Mouse (Mus musculus): ENCODE measurements around the gene Gm43064. TPM values are rescaled to one million over a fixed set of nuclear protein-coding genes. Genes with fewer than 3 reads are reported as not detected.

Gene Gm43064
- not detected for polyA plus RNA-seq (2014; fragmentation: Illumina TruSeq; extraction: RNeasy Lipid Tissue Mini Kit (QIAGEN cat#74804); ENCODE audit: low read depth, low replicate concordance)

GRCm38 (mm10) chr3:103808891-103809798 lies at the start of gene Gm43064, which contains the start of the genes Dclre1b and Ap4b1:
TSS of gene Gm43064 (plus strand) at chr3:103809573.
TSS of gene Dclre1b (minus strand) at chr3:103809444.
TSS of gene Ap4b1 (plus strand) at chr3:103809520.

DNA sequence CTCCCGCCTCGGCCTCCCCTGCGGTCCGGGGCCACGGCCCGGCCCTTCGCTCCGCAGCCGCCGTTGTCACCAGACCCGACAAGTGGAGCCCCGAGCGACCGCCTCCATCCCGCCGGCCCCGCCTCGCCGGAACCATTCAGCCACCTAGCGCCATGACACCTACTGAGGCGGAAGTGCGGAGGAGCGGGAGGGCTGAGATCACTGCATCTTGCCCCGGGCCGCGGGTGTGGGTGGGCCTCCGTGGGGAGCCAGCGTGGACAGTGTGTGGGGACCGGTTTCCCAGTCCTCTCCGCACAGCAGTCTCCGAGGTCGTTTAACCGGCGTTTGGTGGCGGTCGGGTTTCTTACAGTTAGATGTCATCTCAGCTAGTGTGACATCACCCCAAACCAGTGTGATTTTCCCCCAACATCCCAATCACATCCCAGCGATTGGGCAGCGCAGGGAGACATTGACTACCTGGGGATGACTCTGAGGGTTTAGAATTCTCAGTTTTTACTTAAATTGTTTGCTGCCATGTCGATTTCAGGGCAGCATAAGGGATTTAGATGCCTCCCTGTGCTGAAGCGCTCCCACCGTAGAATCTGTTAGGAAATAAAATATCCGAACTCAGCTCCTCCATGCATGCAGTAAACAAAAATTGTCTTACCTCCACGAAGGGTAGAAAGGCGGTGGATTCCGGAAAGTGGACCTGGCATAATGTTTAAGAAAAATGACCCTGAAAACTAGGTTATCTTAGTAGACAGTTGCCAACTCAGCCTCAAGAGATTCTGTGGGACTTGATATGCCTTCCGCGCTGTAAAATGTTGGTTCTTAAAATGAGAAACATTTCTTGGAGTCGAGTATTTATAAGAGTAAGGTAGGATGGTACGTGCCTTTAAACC lies 17.9 kb upstream of the Gm43064 start, which contains the start of gene Hipk1:
TSS of gene Hipk1 (minus strand) at position 334 of the 881 bp plus-strand sequence.

DNA sequence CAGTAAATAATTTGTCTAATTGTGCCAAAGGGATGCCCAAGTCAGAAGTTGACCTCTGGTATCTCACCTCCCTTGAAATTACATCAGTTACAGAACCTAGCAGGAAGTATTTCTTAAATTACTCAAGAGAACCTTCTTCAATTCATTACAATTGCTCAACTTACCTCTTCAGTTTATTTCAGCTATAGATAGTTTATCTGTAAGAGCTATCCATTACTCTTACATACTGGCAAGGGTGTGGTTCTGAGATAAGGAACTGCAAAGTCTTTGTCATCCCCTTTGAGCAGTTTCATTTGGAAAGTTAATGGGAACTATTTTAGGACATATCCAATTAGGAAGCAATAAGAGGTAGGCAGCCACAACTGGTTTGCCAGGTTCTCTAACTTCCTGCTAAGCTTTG lies 23.1 kb downstream of the Gm43064 start, which contains the start of gene Bcl2l15:
TSS of gene Bcl2l15 (plus strand) at position 176 of the 400 bp plus-strand sequence.

DNA sequence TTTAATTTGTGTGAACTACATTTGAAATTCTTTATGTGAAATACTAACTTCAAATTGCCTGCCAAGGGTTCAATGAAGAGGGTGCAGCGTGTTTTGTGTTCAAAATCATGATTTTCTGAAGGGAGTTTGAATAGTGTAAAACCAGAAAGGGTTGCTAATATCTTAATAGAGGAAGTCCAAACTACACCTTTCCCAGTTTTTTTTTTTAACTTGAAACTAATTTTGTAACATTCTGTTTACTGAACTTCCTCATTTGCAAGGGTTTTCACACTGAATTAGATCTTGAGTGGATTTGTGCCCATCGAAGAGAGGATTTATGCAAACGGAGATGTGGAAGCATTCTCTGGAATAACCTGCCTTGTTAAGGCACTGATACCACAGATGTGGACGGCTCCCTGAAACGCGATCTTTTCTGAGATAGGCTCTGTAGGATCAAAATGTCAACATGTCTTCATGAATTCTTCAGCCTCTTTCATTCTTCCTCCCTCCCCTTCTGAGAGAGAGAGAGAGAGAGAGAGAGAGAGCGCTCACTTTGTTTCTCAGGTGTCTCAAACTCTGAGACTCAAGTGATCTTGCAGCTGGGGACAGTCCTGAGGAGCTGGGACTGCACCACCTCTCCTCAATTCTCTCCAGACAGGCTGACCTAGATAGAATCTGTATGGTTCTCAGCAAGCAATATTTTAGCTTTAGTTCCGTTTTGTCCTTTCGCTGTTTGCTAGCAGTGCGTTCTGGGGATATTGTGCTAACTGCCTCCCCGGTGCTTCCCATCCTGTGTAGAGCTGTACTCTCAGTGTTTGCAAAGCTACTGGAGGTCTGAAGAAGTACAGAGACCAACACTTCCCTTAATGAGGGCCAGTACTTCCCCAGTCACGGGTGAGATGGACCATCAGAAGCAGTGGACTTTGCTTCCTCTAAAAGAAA lies 49.8 kb downstream of the Gm43064 start, which contains the start of gene Ptpn22:
TSS of gene Ptpn22 (plus strand) at position 915 of the 921 bp plus-strand sequence.

Other genes with a start within 250 kb of the Gm43064 start
- gene Syt6, start 234.3 kb upstream of the Gm43064 start, polyA plus RNA-seq (2014; fragmentation: Illumina TruSeq; extraction: RNeasy Lipid Tissue Mini Kit (QIAGEN cat#74804); ENCODE audit: low read depth, low replicate concordance), result not detected
- not detected for gene Atg4a-ps, start 163.5 kb upstream of the Gm43064 start, polyA plus RNA-seq (2014; fragmentation: Illumina TruSeq; extraction: RNeasy Lipid Tissue Mini Kit (QIAGEN cat#74804); ENCODE audit: low read depth, low replicate concordance)
- 1.2 TPM for gene Olfml3, start 71.6 kb upstream of the Gm43064 start, polyA plus RNA-seq (2014; fragmentation: Illumina TruSeq; extraction: RNeasy Lipid Tissue Mini Kit (QIAGEN cat#74804); ENCODE audit: low read depth, low replicate concordance)
- gene Gm10964, start 70.2 kb upstream of the Gm43064 start, polyA plus RNA-seq (2014; fragmentation: Illumina TruSeq; extraction: RNeasy Lipid Tissue Mini Kit (QIAGEN cat#74804); ENCODE audit: low read depth, low replicate concordance), result not detected
- gene Hipk1, start 18.0 kb upstream of the Gm43064 start, polyA plus RNA-seq (2014; fragmentation: Illumina TruSeq; extraction: RNeasy Lipid Tissue Mini Kit (QIAGEN cat#74804); ENCODE audit: low read depth, low replicate concordance), result 26.9 TPM
- gene Dclre1b, start 129 bp upstream of the Gm43064 start, polyA plus RNA-seq (2014; fragmentation: Illumina TruSeq; extraction: RNeasy Lipid Tissue Mini Kit (QIAGEN cat#74804); ENCODE audit: low read depth, low replicate concordance), result 2.3 TPM
- gene Ap4b1, start 53 bp upstream of the Gm43064 start, polyA plus RNA-seq (2014; fragmentation: Illumina TruSeq; extraction: RNeasy Lipid Tissue Mini Kit (QIAGEN cat#74804); ENCODE audit: low read depth, low replicate concordance), result 9.2 TPM
- not detected for gene Bcl2l15, start 23.0 kb downstream of the Gm43064 start, polyA plus RNA-seq (2014; fragmentation: Illumina TruSeq; extraction: RNeasy Lipid Tissue Mini Kit (QIAGEN cat#74804); ENCODE audit: low read depth, low replicate concordance)
- gene Ptpn22, start 50.2 kb downstream of the Gm43064 start, polyA plus RNA-seq (2014; fragmentation: Illumina TruSeq; extraction: RNeasy Lipid Tissue Mini Kit (QIAGEN cat#74804); ENCODE audit: low read depth, low replicate concordance), result 3.5 TPM
- gene Rsbn1, start 104.5 kb downstream of the Gm43064 start, polyA plus RNA-seq (2014; fragmentation: Illumina TruSeq; extraction: RNeasy Lipid Tissue Mini Kit (QIAGEN cat#74804); ENCODE audit: low read depth, low replicate concordance), result 9.4 TPM
- 6.6 TPM for gene Phtf1, start 158.5 kb downstream of the Gm43064 start, polyA plus RNA-seq (2014; fragmentation: Illumina TruSeq; extraction: RNeasy Lipid Tissue Mini Kit (QIAGEN cat#74804); ENCODE audit: low read depth, low replicate concordance)